Mouse (Mus musculus) thymus, adult 2 months (tissue): ENCODE results near the gene Grm3. TPM values are rescaled to one million over a fixed set of nuclear protein-coding genes. Genes with fewer than 3 reads are reported as not detected.

ENCODE experiments used
- DNase-seq: peaks from one replicate; pipeline ENCODE4 v3.0.0; 2021
- H3K27ac ChIP-seq: fragments of 200-500 bp; 2 replicates; pipeline ENCODE4 v1.5.1; 2012; ENCODE audit warnings: low read length, control low read depth; ENCODE audit not compliant: control insufficient read depth, insufficient read depth
- H3K27me3 ChIP-seq: fragments of 200-500 bp; 2 replicates; pipeline ENCODE4 v1.6.1; 2012; ENCODE audit warnings: mild to moderate bottlenecking, low read length, moderate library complexity, mixed read lengths; ENCODE audit not compliant: control insufficient read depth, insufficient read depth
- H3K36me3 ChIP-seq: fragments of 200-500 bp; 2 replicates; pipeline ENCODE4 v1.6.1; 2012; ENCODE audit warnings: mild to moderate bottlenecking, low read length, moderate library complexity; ENCODE audit not compliant: control insufficient read depth, insufficient read depth
- H3K4me1 ChIP-seq: fragments of 200-500 bp; replicated peaks from 2 replicates; pipeline ENCODE4 v1.6.1; 2012; ENCODE audit warnings: low read length; ENCODE audit not compliant: control insufficient read depth, insufficient read depth
- H3K4me3 ChIP-seq: fragments of 200-500 bp; 2 replicates; pipeline ENCODE4 v1.5.1; 2012; ENCODE audit warnings: mild to moderate bottlenecking, low read length, control low read depth, moderate library complexity; ENCODE audit not compliant: control insufficient read depth, insufficient read depth
- CTCF ChIP-seq: fragments of 200-500 bp; IDR thresholded peaks from 2 replicates; pipeline ENCODE4 v1.5.1; 2012; ENCODE audit warnings: mild to moderate bottlenecking, control low read depth, low read length, moderate library complexity, borderline replicate concordance; ENCODE audit not compliant: control insufficient read depth, poor library complexity, insufficient read depth; ENCODE audit errors: extremely low read depth
- POLR2A ChIP-seq: fragments of 200-500 bp; IDR thresholded peaks from 2 replicates; pipeline ENCODE4 v1.6.1; 2012; ENCODE audit warnings: mild to moderate bottlenecking, low read length, control low read depth, moderate library complexity; ENCODE audit not compliant: control insufficient read depth, poor library complexity, insufficient read depth; ENCODE audit errors: extremely low read depth
- WGBS: fragments of 180-500 bp; shearing (Covaris S2); methylation state at CpG from one replicate; pipeline ENCODE4 v1.1.7; 2018; 5-methylcytosine and 5-hydroxymethylcytosine counted together
- polyA plus RNA-seq: library from polyadenylated mRNA; depleted of rRNA; stranded (reverse); fragments of >200 nt; gene quantifications from 2 replicates; pipeline ENCODE4 v1.2.3, GENCODE M21; 2012

The Grm3 gene
- polyA plus RNA-seq, 1 experiment: not detected

DNA sequence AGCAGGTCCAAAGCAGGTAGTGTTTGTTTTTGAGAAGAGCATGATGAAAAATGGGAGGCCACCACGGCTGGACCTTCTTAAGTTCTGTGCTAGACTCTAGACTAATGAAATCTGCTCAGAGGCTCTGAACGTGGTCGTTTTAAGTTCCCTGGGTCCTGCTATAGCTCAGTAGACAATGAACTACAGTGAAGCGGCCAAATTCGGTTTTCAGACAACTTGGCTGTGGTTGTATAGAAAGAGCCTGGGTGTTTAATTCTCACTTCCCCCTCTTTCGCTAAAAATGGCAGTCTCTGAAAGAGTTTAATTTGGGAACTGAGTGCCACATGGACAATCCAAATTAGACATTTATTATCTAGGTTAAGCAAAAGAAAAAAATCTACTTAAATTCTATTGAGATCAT is 154.0 kb downstream of the Grm3 start:
- H3K4me1 ChIP-seq: no peaks in the 10 kb centered on the region
- no peaks in the 10 kb centered on the region for H3K27me3 ChIP-seq
- no peaks in the 10 kb centered on the region for H3K36me3 ChIP-seq
- H3K27ac ChIP-seq: no peak overlapping the region
- no peak for DNase-seq
- no peak overlapping the region for H3K4me3 ChIP-seq
- no peak for TF ChIP-seq CTCF
- no peak for TF ChIP-seq POLR2A
- 95% methylated on average over 6 of the region's 6 CpGs for WGBS

DNA sequence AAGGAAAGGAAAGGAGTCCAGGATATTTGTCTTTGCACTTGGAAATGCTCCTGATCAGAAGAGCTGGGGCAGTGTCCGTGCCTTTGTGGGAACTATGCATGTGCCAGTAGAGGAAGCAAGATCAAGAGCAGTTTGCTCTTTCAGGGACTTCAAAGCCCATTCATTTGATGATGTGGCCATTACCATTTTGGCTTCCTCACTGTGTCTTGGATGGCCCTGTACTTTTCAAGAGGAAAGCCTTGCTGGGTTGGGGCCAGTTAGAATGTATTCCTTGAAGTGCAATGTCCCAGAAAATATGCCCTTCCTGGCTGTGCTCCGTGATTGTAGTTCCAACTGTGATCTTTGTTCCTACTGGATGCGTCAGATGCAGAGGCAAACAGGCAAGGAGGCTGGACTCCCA is 167.3 kb downstream of the Grm3 start:
- H3K27me3 ChIP-seq: no peaks in the 10 kb centered on the region
- no peak overlapping the region for H3K27ac ChIP-seq
- H3K4me1 ChIP-seq: no peaks in the 10 kb centered on the region
- DNase-seq: no peak
- no peak overlapping the region for H3K4me3 ChIP-seq
- TF ChIP-seq CTCF (no peak), POLR2A (no peak)
- no peaks in the 10 kb centered on the region for H3K36me3 ChIP-seq
- 42% methylated on average over 3 of the region's 3 CpGs for WGBS

DNA sequence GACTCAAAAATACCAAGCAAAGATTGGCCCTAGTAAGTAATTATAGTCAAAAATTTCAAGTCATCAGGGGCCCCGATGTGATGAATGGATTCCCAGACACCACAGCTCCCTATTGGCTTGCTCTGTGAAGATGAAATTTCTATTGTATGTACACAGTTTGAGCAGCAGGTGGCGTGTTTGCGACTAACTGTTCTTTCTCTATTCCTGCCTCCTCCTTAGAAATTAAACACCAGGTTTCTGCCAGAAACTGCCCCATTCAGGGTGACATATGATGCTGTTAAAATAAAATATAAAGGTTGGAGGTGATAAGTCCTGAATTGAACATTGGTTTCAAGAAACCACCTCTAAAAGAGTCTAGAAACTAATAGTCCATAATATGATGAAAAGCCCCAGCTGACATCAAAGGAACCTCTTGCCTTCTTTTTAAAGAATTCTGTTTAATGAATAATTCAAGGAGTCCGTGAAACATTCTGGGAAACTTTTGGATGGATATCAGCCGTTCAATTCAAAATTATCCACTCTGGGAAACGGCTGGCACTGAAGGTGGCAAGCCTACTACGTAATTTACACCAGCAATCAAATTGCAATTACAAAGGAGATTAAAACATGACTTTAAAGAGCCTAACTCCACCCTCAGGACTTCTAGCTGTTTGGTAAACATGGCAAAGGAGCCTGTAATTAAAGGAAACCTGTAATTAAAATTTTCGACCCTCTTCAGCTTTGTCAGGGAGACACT is 184.0 kb downstream of the Grm3 start:
- no peak overlapping the region for H3K27ac ChIP-seq
- 46% methylated on average over 8 of the region's 8 CpGs for WGBS
- H3K27me3 ChIP-seq: no peaks in the 10 kb centered on the region
- H3K4me3 ChIP-seq: no peak overlapping the region
- H3K36me3 ChIP-seq: no peaks in the 10 kb centered on the region
- TF ChIP-seq CTCF (no peak), POLR2A (no peak)
- H3K4me1 ChIP-seq: no peaks in the 10 kb centered on the region
- no peak for DNase-seq

DNA sequence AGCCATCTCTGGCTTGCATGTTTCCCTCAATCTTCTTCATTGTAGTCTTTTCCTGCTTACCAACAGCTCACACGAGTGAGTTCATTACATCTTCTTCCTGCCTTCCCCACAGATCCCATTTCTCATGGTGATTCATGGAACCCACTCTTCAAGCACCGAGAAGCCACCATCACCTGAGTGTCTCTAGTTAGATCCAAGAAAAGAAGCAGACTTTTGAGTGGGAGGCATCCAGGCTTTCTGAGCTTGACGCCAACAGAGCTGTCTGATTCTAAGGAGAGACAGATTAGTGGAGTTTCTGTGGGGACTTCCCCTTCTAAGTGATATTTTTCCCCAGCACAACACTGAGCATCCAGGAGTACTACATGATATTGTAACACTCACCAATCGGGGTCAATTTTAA is 199.5 kb downstream of the Grm3 start:
- Histone ChIP-seq H3K4me3 (no peak overlapping the region), H3K4me1 (no peaks in the 10 kb centered on the region), H3K36me3 (no peaks in the 10 kb centered on the region), H3K27ac (no peak overlapping the region), H3K27me3 (no peaks in the 10 kb centered on the region)
- 82% methylated on average over 4 of the region's 4 CpGs for WGBS
- TF ChIP-seq POLR2A (no peak), CTCF (no peak)
- no peak for DNase-seq

DNA sequence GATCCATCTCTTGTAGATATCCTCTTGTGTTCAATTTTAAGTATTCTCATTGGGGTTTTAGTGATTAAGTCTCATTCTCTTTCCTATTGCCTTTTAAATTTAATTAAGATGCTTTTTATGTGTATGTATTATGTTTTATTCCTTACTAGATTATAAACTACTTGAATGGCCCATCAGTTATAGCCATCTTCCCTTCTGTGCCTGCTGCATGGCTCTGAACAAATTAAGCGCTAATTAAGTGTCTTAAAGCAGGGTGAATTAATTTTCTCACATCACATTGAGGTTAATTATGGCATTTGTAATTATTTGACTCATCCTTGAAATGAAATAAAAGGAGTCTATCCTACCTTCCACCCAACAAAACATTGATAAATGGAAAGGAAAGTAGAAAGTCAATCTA is 213.9 kb downstream of the Grm3 start:
- Histone ChIP-seq H3K4me1 (no peaks in the 10 kb centered on the region), H3K27me3 (no peaks in the 10 kb centered on the region), H3K27ac (no peak overlapping the region), H3K4me3 (no peak overlapping the region), H3K36me3 (no peaks in the 10 kb centered on the region)
- TF ChIP-seq CTCF: no peak
- TF ChIP-seq POLR2A: no peak
- 92% methylated on average over 1 of the region's 1 CpGs for WGBS
- no peak for DNase-seq

DNA sequence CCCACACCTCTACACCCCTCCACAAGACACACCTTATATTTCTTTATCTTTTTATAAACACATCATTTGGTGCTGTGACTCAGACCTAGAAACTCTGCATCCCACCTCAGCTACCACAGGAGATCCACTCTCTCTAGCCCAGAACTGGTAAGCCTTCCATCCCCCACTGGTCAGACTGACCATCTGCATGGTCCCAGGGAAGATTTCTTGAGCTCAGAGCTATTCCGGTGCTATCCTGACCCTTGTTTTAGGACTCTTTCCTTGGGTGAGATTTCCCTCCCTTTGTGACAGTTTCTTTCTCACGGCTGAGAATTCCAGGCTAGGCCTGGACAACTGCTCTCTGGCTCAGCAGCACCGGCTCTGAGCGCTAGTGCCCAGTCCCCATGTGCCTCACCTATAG is 227.7 kb downstream of the Grm3 start:
- no peak overlapping the region for H3K27ac ChIP-seq
- H3K4me3 ChIP-seq: no peak overlapping the region
- DNase-seq: no peak
- H3K4me1 ChIP-seq: no peaks in the 10 kb centered on the region
- TF ChIP-seq POLR2A (no peak), CTCF (no peak)
- no peaks in the 10 kb centered on the region for H3K36me3 ChIP-seq
- H3K27me3 ChIP-seq: no peaks in the 10 kb centered on the region
- WGBS: 71% methylated on average over 4 of the region's 4 CpGs

DNA sequence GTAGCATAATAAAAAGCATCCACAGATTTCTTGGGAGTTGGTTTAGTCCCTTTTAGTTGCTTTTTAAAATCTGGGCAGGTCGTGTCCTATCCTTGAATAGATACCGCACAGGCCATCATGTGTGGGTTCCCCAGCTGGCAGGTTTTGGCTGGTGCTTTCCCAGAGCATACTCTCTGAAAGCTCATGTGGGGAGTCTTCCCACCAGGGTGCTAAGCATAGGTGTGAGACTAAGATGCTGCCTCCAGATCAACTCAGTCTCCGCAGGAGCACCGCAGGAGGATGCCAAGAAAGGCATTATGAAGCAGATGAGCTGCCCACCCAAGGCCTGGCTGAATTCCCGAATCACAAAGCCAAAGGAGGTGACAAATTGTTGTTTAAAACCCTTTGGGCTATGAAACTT is 229.5 kb downstream of the Grm3 start:
- no peak for DNase-seq
- 32% methylated on average over 5 of the region's 5 CpGs for WGBS
- Histone ChIP-seq H3K4me1 (no peaks in the 10 kb centered on the region), H3K27ac (no peak overlapping the region), H3K27me3 (no peaks in the 10 kb centered on the region), H3K4me3 (no peak overlapping the region), H3K36me3 (no peaks in the 10 kb centered on the region)
- TF ChIP-seq POLR2A (no peak), CTCF (no peak)
